Mouse (Mus musculus) heart, adult 11 months (tissue): ENCODE measurements around the gene Cnih2.
A peak's percentile ranks its signal among the peaks of the same experiment; 100 is the strongest.
"Not testable (repeated sequence)": the region's sequence is repeated elsewhere in the genome, so short reads cannot be mapped to it uniquely, and the experiment has no call there.

Source experiments
- DNase-seq: peaks from one replicate; pipeline ENCODE4 v3.0.0; 2022

Gene Cnih2

GRCm38 (mm10) chr19:5093481-5094242 is 4.7 kb downstream of the Cnih2 start:
- peak; percentile 94 for DNase-seq

- peak; percentile 91 for DNase-seq
Measured at GRCm38 (mm10) chr19:5092083-5092482, 6.2 kb downstream of the Cnih2 start.

- peak; percentile 93 for DNase-seq
Measured at GRCm38 (mm10) chr19:5089324-5089723, 9.0 kb downstream of the Cnih2 start.

GRCm38 (mm10) chr19:5087884-5088728 is 10.2 kb downstream of the Cnih2 start, which contains the start of gene Yif1a:
Gene Yif1a, plus strand, starts transcription at chr19:5088538.
- DNase-seq: peak; percentile 100

- DNase-seq: not testable (repeated sequence)
Measured at GRCm38 (mm10) chr19:5086533-5086932, 11.8 kb downstream of the Cnih2 start.

GRCm38 (mm10) chr19:5085145-5085863 is 13.0 kb downstream of the Cnih2 start, which contains the start of gene Tmem151a:
Gene Tmem151a, minus strand, starts transcription at chr19:5085531.
- DNase-seq: peak; percentile 94

GRCm38 (mm10) chr19:5084834-5085144 is 13.5 kb downstream of the Cnih2 start:
- DNase-seq: peak; percentile 91

GRCm38 (mm10) chr19:5083961-5084833 is 14.1 kb downstream of the Cnih2 start:
- DNase-seq: no peak

GRCm38 (mm10) chr19:5082596-5082995 is 15.7 kb downstream of the Cnih2 start:
- no peak for DNase-seq

GRCm38 (mm10) chr19:5082005-5082404 is 16.3 kb downstream of the Cnih2 start:
- no peak for DNase-seq

- no peak for DNase-seq
Measured at GRCm38 (mm10) chr19:5079279-5079678, 19.0 kb downstream of the Cnih2 start.

GRCm38 (mm10) chr19:5073518-5073917 is 24.8 kb downstream of the Cnih2 start:
- no peak for DNase-seq

GRCm38 (mm10) chr19:5073028-5073427 is 25.3 kb downstream of the Cnih2 start:
- peak; percentile 95 for DNase-seq

GRCm38 (mm10) chr19:5072389-5073019 is 25.8 kb downstream of the Cnih2 start:
- peak; percentile 95 for DNase-seq

- DNase-seq: peak; percentile 99
Measured at GRCm38 (mm10) chr19:5071545-5072369, 26.6 kb downstream of the Cnih2 start.

- DNase-seq: peak; percentile 91
Measured at GRCm38 (mm10) chr19:5071077-5071476, 27.2 kb downstream of the Cnih2 start.

GRCm38 (mm10) chr19:5069978-5070377 is 28.3 kb downstream of the Cnih2 start:
- peak; percentile 94 for DNase-seq

- DNase-seq: peak; percentile 90
Measured at GRCm38 (mm10) chr19:5069486-5069885, 28.8 kb downstream of the Cnih2 start.

GRCm38 (mm10) chr19:5068570-5069234 is 29.6 kb downstream of the Cnih2 start:
- DNase-seq: peak; percentile 95
